In genomic region chr2:50662504-50662903, GRCm38 (mm10) we compare ENCODE assay signal across 26 mouse cellular contexts.
"Had no signal": no experiment of that assay in that cellular context is flagged by ENCODE, and none has a peak within 500 bp of the region (broad histone marks: within the 10 kb centered on the region; RNA-seq: fewer than 3 reads in every experiment).

No protein-coding gene starts in this region.

- H3K9me3 ChIP-seq: embryonic facial prominence, embryonic 10.5 days; embryonic facial prominence, embryonic 12.5 days; embryonic facial prominence, embryonic 13.5 days; embryonic facial prominence, embryonic 15.5 days; forebrain, embryonic 10.5 days; forebrain, embryonic 12.5 days; forebrain, embryonic 13.5 days; forebrain, embryonic 15.5 days; heart, embryonic 10.5 days had no signal

- H3K27ac ChIP-seq: embryonic facial prominence, embryonic 10.5 days; embryonic facial prominence, embryonic 12.5 days; embryonic facial prominence, embryonic 13.5 days; embryonic facial prominence, embryonic 15.5 days; forebrain, embryonic 10.5 days; forebrain, embryonic 12.5 days; forebrain, embryonic 13.5 days; forebrain, embryonic 15.5 days; gastrocnemius, adult 2 months; heart, embryonic 10.5 days had no signal

- H3K4me1 ChIP-seq: embryonic facial prominence, embryonic 10.5 days; embryonic facial prominence, embryonic 12.5 days; embryonic facial prominence, embryonic 15.5 days; forebrain, embryonic 10.5 days; forebrain, embryonic 12.5 days; forebrain, embryonic 13.5 days; forebrain, embryonic 15.5 days; heart, embryonic 10.5 days had no signal

- H3K4me2 ChIP-seq: embryonic facial prominence, embryonic 12.5 days; embryonic facial prominence, embryonic 13.5 days; embryonic facial prominence, embryonic 15.5 days; forebrain, embryonic 12.5 days; forebrain, embryonic 13.5 days; forebrain, embryonic 15.5 days had no signal

- H3K4me3 ChIP-seq: embryonic facial prominence, embryonic 10.5 days; embryonic facial prominence, embryonic 12.5 days; embryonic facial prominence, embryonic 13.5 days; embryonic facial prominence, embryonic 15.5 days; erythroblast, embryonic 14.5 days; forebrain, embryonic 10.5 days; forebrain, embryonic 12.5 days; forebrain, embryonic 13.5 days; forebrain, embryonic 15.5 days; gastrocnemius, adult 2 months; heart, embryonic 10.5 days had no signal

- H3K27me3 ChIP-seq: embryonic facial prominence, embryonic 12.5 days; embryonic facial prominence, embryonic 13.5 days; embryonic facial prominence, embryonic 15.5 days; forebrain, embryonic 12.5 days; forebrain, embryonic 13.5 days; forebrain, embryonic 15.5 days had no signal

- ATAC-seq: forebrain, embryonic 13.5 days; forebrain, embryonic 14.5 days; forebrain, embryonic 15.5 days; forebrain, embryonic 16.5 days; forebrain, postnatal 0 days had no signal

- H3K9ac ChIP-seq: embryonic facial prominence, embryonic 12.5 days; embryonic facial prominence, embryonic 13.5 days; embryonic facial prominence, embryonic 15.5 days; forebrain, embryonic 12.5 days; forebrain, embryonic 13.5 days; forebrain, embryonic 15.5 days; forebrain, postnatal 0 days had no signal

- DNase-seq: cerebellum, adult 9-10 months; cerebellum, adult 9-11 months; cerebellum, postnatal 10 days; cerebellum, postnatal 14 days; cerebellum, postnatal 25 days; cerebellum, postnatal 36 days; embryo, embryonic 11 days; forebrain, postnatal 0 days; gastrocnemius, adult 2 months; gastrocnemius, postnatal 10 days; gastrocnemius, postnatal 14 days; gastrocnemius, postnatal 25 days; gastrocnemius, postnatal 36 days; heart, adult 18-20 months had no signal

- H3K36me3 ChIP-seq: embryonic facial prominence, embryonic 10.5 days; embryonic facial prominence, embryonic 12.5 days; embryonic facial prominence, embryonic 13.5 days; embryonic facial prominence, embryonic 15.5 days; forebrain, embryonic 10.5 days; forebrain, embryonic 12.5 days; forebrain, embryonic 15.5 days; heart, embryonic 10.5 days had no signal
